Mouse (Mus musculus): Measurements from ENCODE around the gene Mgrn1. TPM values are rescaled to one million over a fixed set of nuclear protein-coding genes. Genes with fewer than 3 reads are reported as not detected.

The Mgrn1 gene
- 85.9 and 89.9 TPM in 2 replicates for polyA plus RNA-seq (2015; fragmentation: Nextera tagmentation; extraction: Ambion mirVana)

- peak within 1 kb of the TSS; percentile 88 for H3K4me3 ChIP-seq
- H3K36me3 ChIP-seq: no peaks in the 10 kb centered on the region
- H3K9ac ChIP-seq: peak within 1 kb of the TSS; percentile 95
- peaks cover 43% of the 10 kb centered on the region for H3K4me1 ChIP-seq
- H3K27me3 ChIP-seq: no peaks in the 10 kb centered on the region
- peak; percentile 82 for ATAC-seq (ENCODE audit: insufficient number of reproducible peaks, low FRiP score, low TSS enrichment, low read depth)
- peak within 1 kb of the TSS; percentile 89 for H3K27ac ChIP-seq
- no peaks in the 10 kb centered on the region for H3K9me3 ChIP-seq
- WGBS: under 1% methylated on average over 72 of the region's 74 CpGs
- H3K4me2 ChIP-seq: peak within 1 kb of the TSS; percentile 69
These were observed at the start of gene Mgrn1 for GRCm38 (mm10) chr16:4885760-4886689. Gene Mgrn1, plus strand, starts transcription at chr16:4886249.

- Histone ChIP-seq H3K4me3 (no peak overlapping the region), H3K36me3 (no peaks in the 10 kb centered on the region), H3K9ac (no peak overlapping the region), H3K27me3 (no peaks in the 10 kb centered on the region), H3K4me1 (no peaks in the 10 kb centered on the region), H3K27ac (no peak overlapping the region), H3K4me2 (no peak overlapping the region), H3K9me3 (no peaks in the 10 kb centered on the region)
- no peak for ATAC-seq (ENCODE audit: insufficient number of reproducible peaks, low FRiP score, low TSS enrichment, low read depth)
- 81% methylated on average over 3 of the region's 3 CpGs for WGBS
These were observed 48.4 kb upstream of the Mgrn1 start for GRCm38 (mm10) chr16:4837631-4838030.

- Histone ChIP-seq H3K9ac (no peak overlapping the region), H3K4me1 (no peaks in the 10 kb centered on the region), H3K9me3 (no peaks in the 10 kb centered on the region), H3K4me2 (no peak overlapping the region), H3K4me3 (no peak overlapping the region), H3K36me3 (no peaks in the 10 kb centered on the region), H3K27me3 (no peaks in the 10 kb centered on the region), H3K27ac (no peak overlapping the region)
- 67% methylated on average over 3 of the region's 3 CpGs for WGBS
- ATAC-seq (ENCODE audit: insufficient number of reproducible peaks, low FRiP score, low TSS enrichment, low read depth): no peak
These were observed 46.5 kb upstream of the Mgrn1 start for GRCm38 (mm10) chr16:4839552-4839951.

GRCm38 (mm10) chr16:4840231-4840630 lies 45.8 kb upstream of the Mgrn1 start:
- Histone ChIP-seq H3K4me2 (no peak overlapping the region), H3K4me1 (no peaks in the 10 kb centered on the region), H3K36me3 (no peaks in the 10 kb centered on the region), H3K27ac (no peak overlapping the region), H3K4me3 (no peak overlapping the region), H3K27me3 (no peaks in the 10 kb centered on the region), H3K9me3 (no peaks in the 10 kb centered on the region), H3K9ac (no peak overlapping the region)
- no peak for ATAC-seq (ENCODE audit: insufficient number of reproducible peaks, low FRiP score, low TSS enrichment, low read depth)
- 71% methylated on average over 8 of the region's 8 CpGs for WGBS

GRCm38 (mm10) chr16:4847041-4847440 lies 39.0 kb upstream of the Mgrn1 start:
- peaks cover 6% of the 10 kb centered on the region; the same call in 1 of the 2 replicates for H3K4me1 ChIP-seq
- no peaks in the 10 kb centered on the region for H3K27me3 ChIP-seq
- H3K9me3 ChIP-seq: no peaks in the 10 kb centered on the region
- WGBS: 75% methylated on average over 3 of the region's 3 CpGs
- H3K4me3 ChIP-seq: no peak overlapping the region
- no peak overlapping the region for H3K9ac ChIP-seq
- no peak overlapping the region for H3K4me2 ChIP-seq
- H3K36me3 ChIP-seq: no peaks in the 10 kb centered on the region
- ATAC-seq (ENCODE audit: insufficient number of reproducible peaks, low FRiP score, low TSS enrichment, low read depth): no peak
- no peak overlapping the region for H3K27ac ChIP-seq

GRCm38 (mm10) chr16:4848090-4848489 lies 38.0 kb upstream of the Mgrn1 start:
- Histone ChIP-seq H3K4me1 (peaks cover 6% of the 10 kb centered on the region; the same call in 1 of the 2 replicates), H3K4me2 (no peak overlapping the region), H3K27me3 (no peaks in the 10 kb centered on the region), H3K4me3 (no peak overlapping the region), H3K27ac (no peak overlapping the region), H3K9ac (no peak overlapping the region), H3K36me3 (no peaks in the 10 kb centered on the region), H3K9me3 (no peaks in the 10 kb centered on the region)
- ATAC-seq (ENCODE audit: insufficient number of reproducible peaks, low FRiP score, low TSS enrichment, low read depth): no peak
- WGBS: 83% methylated on average over 2 of the region's 2 CpGs

GRCm38 (mm10) chr16:4850361-4850760 lies 35.7 kb upstream of the Mgrn1 start:
- H3K4me3 ChIP-seq: no peak overlapping the region
- H3K9me3 ChIP-seq: no peaks in the 10 kb centered on the region
- peaks cover 6% of the 10 kb centered on the region; the same call in 1 of the 2 replicates for H3K4me1 ChIP-seq
- no peaks in the 10 kb centered on the region for H3K27me3 ChIP-seq
- no peak overlapping the region for H3K27ac ChIP-seq
- no peak overlapping the region for H3K4me2 ChIP-seq
- H3K36me3 ChIP-seq: no peaks in the 10 kb centered on the region
- H3K9ac ChIP-seq: no peak overlapping the region
- 59% methylated on average over 7 of the region's 7 CpGs for WGBS
- ATAC-seq (ENCODE audit: insufficient number of reproducible peaks, low FRiP score, low TSS enrichment, low read depth): no peak

GRCm38 (mm10) chr16:4850938-4851628 lies 35.0 kb upstream of the Mgrn1 start:
- ATAC-seq (ENCODE audit: insufficient number of reproducible peaks, low FRiP score, low TSS enrichment, low read depth): no peak
- peak overlapping the region; percentile 50 for H3K27ac ChIP-seq

GRCm38 (mm10) chr16:4855046-4855650 lies 30.9 kb upstream of the Mgrn1 start:
- Histone ChIP-seq H3K4me2 (no peak overlapping the region), H3K27me3 (no peaks in the 10 kb centered on the region), H3K27ac (no peak overlapping the region), H3K4me3 (no peak overlapping the region), H3K9ac (no peak overlapping the region), H3K4me1 (peaks cover 6% of the 10 kb centered on the region; the same call in 1 of the 2 replicates), H3K36me3 (no peaks in the 10 kb centered on the region), H3K9me3 (no peaks in the 10 kb centered on the region)
- WGBS: 66% methylated on average over 5 of the region's 5 CpGs
- ATAC-seq (ENCODE audit: insufficient number of reproducible peaks, low FRiP score, low TSS enrichment, low read depth): no peak

More at GRCm38 (mm10) chr16:4850938-4851628, 35.0 kb upstream of the Mgrn1 start:
- peaks cover 6% of the 10 kb centered on the region; the same call in 1 of the 2 replicates for H3K4me1 ChIP-seq
- no peak overlapping the region for H3K9ac ChIP-seq
- no peaks in the 10 kb centered on the region for H3K9me3 ChIP-seq
- no peak overlapping the region for H3K4me3 ChIP-seq
- no peaks in the 10 kb centered on the region for H3K27me3 ChIP-seq
- H3K36me3 ChIP-seq: no peaks in the 10 kb centered on the region
- 34% methylated on average over 5 of the region's 5 CpGs for WGBS
- no peak overlapping the region for H3K4me2 ChIP-seq

GRCm38 (mm10) chr16:4861392-4861791 lies 24.7 kb upstream of the Mgrn1 start:
- ATAC-seq (ENCODE audit: insufficient number of reproducible peaks, low FRiP score, low TSS enrichment, low read depth): no peak
- Histone ChIP-seq H3K27ac (no peak overlapping the region), H3K9ac (no peak overlapping the region), H3K27me3 (no peaks in the 10 kb centered on the region), H3K4me1 (peaks cover 16% of the 10 kb centered on the region), H3K4me2 (no peak overlapping the region), H3K4me3 (no peak overlapping the region), H3K9me3 (no peaks in the 10 kb centered on the region), H3K36me3 (no peaks in the 10 kb centered on the region)
- 48% methylated on average over 10 of the region's 10 CpGs for WGBS

GRCm38 (mm10) chr16:4862863-4863483 lies 23.1 kb upstream of the Mgrn1 start:
- Histone ChIP-seq H3K4me1 (peaks cover 21% of the 10 kb centered on the region), H3K9ac (no peak overlapping the region), H3K9me3 (no peaks in the 10 kb centered on the region), H3K4me3 (no peak overlapping the region), H3K4me2 (no peak overlapping the region), H3K27me3 (no peaks in the 10 kb centered on the region), H3K36me3 (no peaks in the 10 kb centered on the region), H3K27ac (no peak overlapping the region)
- WGBS: 50% methylated on average over 9 of the region's 9 CpGs
- ATAC-seq (ENCODE audit: insufficient number of reproducible peaks, low FRiP score, low TSS enrichment, low read depth): peak; percentile 45; the same call in 1 of the 2 replicates
